22 mouse cellular contexts compared by ENCODE assay signal in genomic region chr2:52903228-52903963, GRCm38 (mm10). TPM values are rescaled to one million over a fixed set of nuclear protein-coding genes. Genes with fewer than 3 reads are reported as not detected.
DNase-seq lines count a peak whose midpoint lies in the region; ATAC-seq and TF ChIP-seq lines count a peak whose summit lies in the region.
"Had no signal": no experiment of that assay in that cellular context is flagged by ENCODE, and none has a peak within 500 bp of the region (broad histone marks: within the 10 kb centered on the region; RNA-seq: fewer than 3 reads in every experiment).

No protein-coding gene starts in this region.

- DNase-seq in forebrain, embryonic 14.5 days (ENCODE audit: low spot score) = peak; percentile 41
- DNase-seq in forebrain, embryonic 10.5 days (ENCODE audit: extremely low spot score, low spot score) = no peak
- no peak for DNase-seq in liver
- no peak for DNase-seq in stomach, postnatal 0 days (ENCODE audit: low spot score)
- DNase-seq: adrenal gland, postnatal 14 days; cerebellum, adult 11-12 months; cerebellum, postnatal 14 days; kidney, adult 8-10 months; kidney, postnatal 14 days; layer of hippocampus, postnatal 36 days; lung, adult 2 months; thymus, postnatal 36 days had no signal

- no peak overlapping the region for H3K9ac ChIP-seq in forebrain, embryonic 14.5 days (ENCODE audit: low read length)
- no peak overlapping the region for H3K9ac ChIP-seq in liver, embryonic 12.5 days
- H3K9ac ChIP-seq in stomach, embryonic 16.5 days (ENCODE audit: low read length) = no peak overlapping the region
- no peak overlapping the region for H3K9ac ChIP-seq in stomach, postnatal 0 days (ENCODE audit: low read length)
- H3K9ac ChIP-seq in midbrain, embryonic 13.5 days (replicated peaks) = no peak overlapping the region
- H3K9ac ChIP-seq: midbrain, embryonic 12.5 days; neural tube, embryonic 13.5 days had no signal

- 61% methylated on average over 8 of the region's 8 CpGs for WGBS in forebrain, embryonic 14.5 days
- 84% methylated on average over 8 of the region's 8 CpGs for WGBS in forebrain, embryonic 10.5 days
- 48% methylated on average over 8 of the region's 8 CpGs for WGBS in liver, embryonic 12.5 days (ENCODE audit: insufficient replicate concordance)
- 48% methylated on average over 8 of the region's 8 CpGs for WGBS in stomach, embryonic 16.5 days
- WGBS in stomach, postnatal 0 days = 44% methylated on average over 8 of the region's 8 CpGs
- 86% methylated on average over 8 of the region's 8 CpGs for WGBS in midbrain, embryonic 13.5 days

- peaks cover 5% of the 10 kb centered on the region for H3K4me1 ChIP-seq in forebrain, embryonic 14.5 days (ENCODE audit: control insufficient read depth, insufficient read depth, low read length)
- peaks cover 59% of the 10 kb centered on the region for H3K4me1 ChIP-seq in forebrain, embryonic 10.5 days
- H3K4me1 ChIP-seq in liver, embryonic 12.5 days = peaks cover 34% of the 10 kb centered on the region
- H3K4me1 ChIP-seq in stomach, embryonic 16.5 days (ENCODE audit: control insufficient read depth, insufficient read depth, low read length) = peaks cover 11% of the 10 kb centered on the region
- no peaks in the 10 kb centered on the region for H3K4me1 ChIP-seq in stomach, postnatal 0 days (replicated peaks; ENCODE audit: control insufficient read depth, insufficient read depth)
- peaks cover 21% of the 10 kb centered on the region for H3K4me1 ChIP-seq in midbrain, embryonic 13.5 days (replicated peaks)

- H3K4me3 ChIP-seq in forebrain, embryonic 14.5 days (ENCODE audit: low read depth, low read length) = no peak overlapping the region
- H3K4me3 ChIP-seq in forebrain, embryonic 10.5 days = no peak overlapping the region
- no peak overlapping the region for H3K4me3 ChIP-seq in liver, embryonic 12.5 days
- H3K4me3 ChIP-seq in stomach, embryonic 16.5 days (replicated peaks; ENCODE audit: low read length) = no peak overlapping the region
- H3K4me3 ChIP-seq in stomach, postnatal 0 days (ENCODE audit: low read depth, low read length) = no peak overlapping the region
- H3K4me3 ChIP-seq in midbrain, embryonic 13.5 days (replicated peaks) = no peak overlapping the region
- H3K4me3 ChIP-seq: heart, embryonic 10.5 days; hindbrain, embryonic 10.5 days; layer of hippocampus, adult 2 months; midbrain, embryonic 12.5 days; neural tube, embryonic 13.5 days had no signal

- ATAC-seq in forebrain, embryonic 14.5 days = peak; percentile 51; the same call in 1 of the 2 replicates
- ATAC-seq in liver, embryonic 12.5 days = peak; percentile 60; the same call in 1 of the 2 replicates
- ATAC-seq in stomach, embryonic 16.5 days (ENCODE audit: insufficient read depth, low FRiP score) = 0 out of 2 replicates have a peak, but pooled peaks have one; percentile 33
- ATAC-seq in stomach, postnatal 0 days (ENCODE audit: low FRiP score, low TSS enrichment) = no peak
- ATAC-seq in midbrain, embryonic 13.5 days = no peak
- ATAC-seq: hindbrain, postnatal 0 days had no signal

- H3K4me2 ChIP-seq in forebrain, embryonic 14.5 days (ENCODE audit: low read length) = no peak overlapping the region
- no peak overlapping the region for H3K4me2 ChIP-seq in liver, embryonic 12.5 days
- no peak overlapping the region for H3K4me2 ChIP-seq in stomach, embryonic 16.5 days (ENCODE audit: low read depth, low read length)
- H3K4me2 ChIP-seq in stomach, postnatal 0 days (replicated peaks; ENCODE audit: low read depth) = no peak overlapping the region
- H3K4me2 ChIP-seq in midbrain, embryonic 13.5 days (replicated peaks) = no peak overlapping the region
- H3K4me2 ChIP-seq: midbrain, embryonic 12.5 days; neural tube, embryonic 13.5 days had no signal

- no peak overlapping the region; the same call in 1 of the 2 replicates for H3K27ac ChIP-seq in forebrain, embryonic 14.5 days (ENCODE audit: low read depth, low read length)
- no peak overlapping the region for H3K27ac ChIP-seq in forebrain, embryonic 10.5 days
- no peak overlapping the region for H3K27ac ChIP-seq in liver, embryonic 12.5 days
- no peak overlapping the region for H3K27ac ChIP-seq in stomach, embryonic 16.5 days (ENCODE audit: low read length)
- H3K27ac ChIP-seq in stomach, postnatal 0 days (replicated peaks) = no peak overlapping the region
- H3K27ac ChIP-seq in midbrain, embryonic 13.5 days = no peak overlapping the region
- H3K27ac ChIP-seq: heart, embryonic 10.5 days; hindbrain, embryonic 10.5 days; hindbrain, postnatal 0 days; layer of hippocampus, adult 2 months; midbrain, embryonic 12.5 days; neural tube, embryonic 13.5 days had no signal

- TF ChIP-seq CTCF in stomach, postnatal 0 days (IDR thresholded peaks at IDR 0.05; ENCODE audit: low read depth) = no peak

- H3K9me3 ChIP-seq in forebrain, embryonic 14.5 days (replicated peaks; ENCODE audit: control insufficient read depth, low read length) = no peaks in the 10 kb centered on the region
- H3K9me3 ChIP-seq in forebrain, embryonic 10.5 days = no peaks in the 10 kb centered on the region
- H3K9me3 ChIP-seq in liver, embryonic 12.5 days (replicated peaks) = no peaks in the 10 kb centered on the region
- H3K9me3 ChIP-seq in stomach, embryonic 16.5 days (replicated peaks; ENCODE audit: control insufficient read depth, low read length) = no peaks in the 10 kb centered on the region
- H3K9me3 ChIP-seq in stomach, postnatal 0 days (ENCODE audit: control insufficient read depth, low read length) = no peaks in the 10 kb centered on the region
- H3K9me3 ChIP-seq in midbrain, embryonic 13.5 days = no peaks in the 10 kb centered on the region
- H3K9me3 ChIP-seq: G1E; heart, embryonic 10.5 days; hindbrain, embryonic 10.5 days; midbrain, embryonic 12.5 days; neural tube, embryonic 13.5 days had no signal

- no peaks in the 10 kb centered on the region for H3K27me3 ChIP-seq in forebrain, embryonic 14.5 days (replicated peaks; ENCODE audit: control insufficient read depth, insufficient read depth, low read length)
- H3K27me3 ChIP-seq in forebrain, embryonic 10.5 days (ENCODE audit: poor library complexity, severe bottlenecking) = no peaks in the 10 kb centered on the region
- H3K27me3 ChIP-seq in liver, embryonic 12.5 days (replicated peaks) = no peaks in the 10 kb centered on the region
- no peaks in the 10 kb centered on the region for H3K27me3 ChIP-seq in stomach, embryonic 16.5 days (ENCODE audit: control insufficient read depth, insufficient read depth, low read length)
- H3K27me3 ChIP-seq in stomach, postnatal 0 days (ENCODE audit: control insufficient read depth, insufficient read depth, low read length) = no peaks in the 10 kb centered on the region
- no peaks in the 10 kb centered on the region for H3K27me3 ChIP-seq in midbrain, embryonic 13.5 days
- H3K27me3 ChIP-seq: midbrain, embryonic 12.5 days; neural tube, embryonic 13.5 days had no signal

- TF ChIP-seq EP300 in stomach, postnatal 0 days (optimal IDR thresholded peaks at IDR 0.05) = no peak

- no peaks in the 10 kb centered on the region for H3K36me3 ChIP-seq in forebrain, embryonic 14.5 days (ENCODE audit: control insufficient read depth, insufficient read depth, low read length)
- H3K36me3 ChIP-seq in forebrain, embryonic 10.5 days (replicated peaks) = no peaks in the 10 kb centered on the region
- no peaks in the 10 kb centered on the region for H3K36me3 ChIP-seq in liver, embryonic 12.5 days
- H3K36me3 ChIP-seq in stomach, embryonic 16.5 days (ENCODE audit: control insufficient read depth, insufficient read depth, low read length) = no peaks in the 10 kb centered on the region
- H3K36me3 ChIP-seq in stomach, postnatal 0 days (ENCODE audit: control insufficient read depth, insufficient read depth, low read length) = no peaks in the 10 kb centered on the region
- H3K36me3 ChIP-seq in midbrain, embryonic 13.5 days = no peaks in the 10 kb centered on the region
- H3K36me3 ChIP-seq: G1E; heart, embryonic 10.5 days; hindbrain, embryonic 10.5 days; midbrain, embryonic 12.5 days; neural tube, embryonic 13.5 days had no signal

RNA-seq across cellular contexts. Expression of gene Fmnl2, which starts 45.7 kb away (rescaled TPM):
- polyA plus RNA-seq in forebrain, embryonic 14.5 days (2014; fragmentation: Nextera tagmentation; extraction: Ambion mirVana) = 21.3 and 23.0 TPM in 2 replicates
- 7.4 TPM in 2 replicates for polyA plus RNA-seq in forebrain, embryonic 10.5 days (2016; fragmentation: Nextera tagmentation; extraction: Ambion mirVana)
- polyA plus RNA-seq in liver, embryonic 12.5 days (2016; fragmentation: Nextera tagmentation; extraction: Ambion mirVana) = 0.64 and 0.67 TPM in 2 replicates
- polyA plus RNA-seq in stomach, embryonic 16.5 days (2015; fragmentation: Nextera tagmentation; extraction: Ambion mirVana) = 3.3 TPM in 2 replicates
- 2.6 and 3.0 TPM in 2 replicates for polyA plus RNA-seq in stomach, postnatal 0 days (2015; fragmentation: Nextera tagmentation; extraction: Ambion mirVana)
- polyA plus RNA-seq in midbrain, embryonic 13.5 days (2015; fragmentation: Nextera tagmentation; extraction: Ambion mirVana) = 13.2 TPM in 2 replicates
- polyA plus RNA-seq: G1E had no signal

Comparison
In these comparisons a context has a peak if more than half of its experiments do, and no peak if none do; other contexts are left out.
1. ATAC-seq: peak in forebrain, embryonic 14.5 days (single experiment), liver, embryonic 12.5 days (single experiment) and stomach, embryonic 16.5 days (single experiment); none in stomach, postnatal 0 days (single experiment) and midbrain, embryonic 13.5 days (single experiment).